Mouse (Mus musculus): Measurements from ENCODE around the gene Fstl1.

DNA sequence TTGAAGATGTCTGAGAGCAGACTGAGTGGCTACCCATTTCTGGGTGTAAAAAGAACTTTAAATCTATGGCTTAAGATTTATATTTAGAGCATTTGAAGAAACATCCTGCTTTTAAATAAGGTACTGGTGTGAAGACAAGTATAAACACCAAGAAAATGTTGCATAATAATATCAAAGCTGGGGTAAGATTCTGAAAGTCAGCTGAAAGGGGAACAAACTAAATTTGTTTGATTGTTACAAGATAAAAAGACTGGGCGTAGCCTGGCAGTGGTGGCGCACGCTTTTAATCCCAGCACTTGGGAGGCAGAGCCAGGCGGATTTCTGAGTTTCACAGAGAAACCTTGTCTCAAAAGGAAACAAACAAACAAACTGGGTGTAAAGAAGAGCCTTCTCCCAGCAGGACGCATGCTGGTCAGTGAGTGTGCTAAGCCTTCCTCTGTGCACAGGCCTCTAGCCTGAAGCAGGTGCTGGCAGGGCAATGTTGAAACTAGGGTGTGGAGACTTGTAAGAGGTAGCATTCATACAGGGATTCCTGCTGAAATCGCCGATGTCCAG is 102.4 kb downstream of the Fstl1 start:
- TF ChIP-seq ZNF384 (IDR thresholded peaks at IDR 0.05; ENCODE audit: low read depth, low read length) (no peak), CHD2 (IDR thresholded peaks at IDR 0.05; ENCODE audit: low read depth, low read length) (no peak)
